Mouse (Mus musculus): ENCODE measurements around the gene Acsm2. TPM values are rescaled to one million over a fixed set of nuclear protein-coding genes. Genes with fewer than 3 reads are reported as not detected.
A peak's percentile ranks its signal among the peaks of the same experiment; 100 is the strongest.

Acsm2 gene
- polyA plus RNA-seq, 1 experiment from 2014 or later: 114 TPM

DNA sequence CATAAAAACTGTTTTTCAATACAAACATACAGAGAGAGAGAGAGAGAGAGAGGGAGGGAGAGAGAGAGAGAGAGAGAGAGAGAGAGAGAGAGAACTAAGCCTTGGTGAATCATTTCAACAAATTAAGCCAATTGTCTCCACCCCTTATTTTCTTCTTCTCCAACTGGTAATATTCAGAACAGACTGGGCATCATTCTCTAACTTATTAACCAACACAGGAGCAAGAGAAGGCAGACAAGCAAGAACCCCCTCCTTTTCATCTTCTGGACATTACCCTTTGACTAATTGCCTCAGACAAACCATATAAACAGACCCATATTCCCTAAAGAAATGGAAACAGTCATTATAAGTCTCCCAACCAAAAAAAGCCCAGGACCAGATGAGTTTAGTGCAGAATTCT, 84.6 kb downstream of the Acsm2 start:
- no peaks in the 10 kb centered on the region for H3K9me3 ChIP-seq (replicated peaks; ENCODE audit: low read length)
- ATAC-seq (replicated peaks; ENCODE audit: low FRiP score, low read depth) (no peak), DNase-seq (ENCODE audit: low spot score) (no peak)
- H3K4me3 ChIP-seq (replicated peaks; ENCODE audit: low read depth, low read length): no peak overlapping the region
- no peak overlapping the region for H3K4me2 ChIP-seq (ENCODE audit: low read length)
- no peak overlapping the region for H3K27ac ChIP-seq
- no peaks in the 10 kb centered on the region for H3K36me3 ChIP-seq (ENCODE audit: insufficient read depth, low read length)
- H3K9ac ChIP-seq (ENCODE audit: low read depth, low read length): no peak overlapping the region
- no peak for TF ChIP-seq CTCF (IDR thresholded peaks at IDR 0.05; ENCODE audit: low read depth)
- H3K4me1 ChIP-seq (replicated peaks; ENCODE audit: insufficient read depth, low read length): no peaks in the 10 kb centered on the region
- no peaks in the 10 kb centered on the region for H3K27me3 ChIP-seq (ENCODE audit: insufficient read depth, low read length)

DNA sequence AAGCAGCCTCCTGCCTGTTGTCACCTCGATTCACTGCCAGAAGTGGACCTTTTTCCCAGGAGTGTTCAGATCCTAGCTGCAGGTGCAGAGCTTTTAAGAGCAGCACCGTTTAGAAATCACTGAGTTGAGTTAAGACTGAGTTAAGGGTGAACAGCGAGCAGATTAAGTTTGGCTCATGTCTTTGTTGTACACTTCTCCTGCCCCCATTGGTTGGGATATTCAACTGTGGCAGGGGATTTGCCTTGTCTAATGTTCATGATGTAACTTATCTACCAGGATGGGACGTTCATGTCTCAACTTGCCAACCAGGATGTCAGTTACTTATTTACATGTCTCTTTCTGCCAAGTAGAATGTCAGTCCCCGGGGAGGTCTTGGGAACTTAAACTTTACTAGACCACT, 88.2 kb downstream of the Acsm2 start:
- no peaks in the 10 kb centered on the region for H3K4me1 ChIP-seq (replicated peaks; ENCODE audit: insufficient read depth, low read length)
- no peaks in the 10 kb centered on the region for H3K27me3 ChIP-seq (ENCODE audit: insufficient read depth, low read length)
- no peak for ATAC-seq (replicated peaks; ENCODE audit: low FRiP score, low read depth)
- peak; percentile 9 for DNase-seq (ENCODE audit: low spot score)
- no peaks in the 10 kb centered on the region for H3K36me3 ChIP-seq (ENCODE audit: insufficient read depth, low read length)
- no peak overlapping the region for H3K4me2 ChIP-seq (ENCODE audit: low read length)
- 64% methylated on average over 5 of the region's 5 CpGs for WGBS
- H3K9ac ChIP-seq (ENCODE audit: low read depth, low read length): no peak overlapping the region
- H3K4me3 ChIP-seq (replicated peaks; ENCODE audit: low read depth, low read length): no peak overlapping the region
- TF ChIP-seq CTCF (IDR thresholded peaks at IDR 0.05; ENCODE audit: low read depth): no peak
- no peak overlapping the region for H3K27ac ChIP-seq
- H3K9me3 ChIP-seq (replicated peaks; ENCODE audit: low read length): no peaks in the 10 kb centered on the region

Other genes starting within 250 kb of the Acsm2 start
- gene Gp2, start 95.1 kb upstream of the Acsm2 start, polyA plus RNA-seq (2015; fragmentation: Nextera tagmentation; extraction: Ambion mirVana): 0.51 and 0.64 TPM in 2 replicates
- gene Umod, start 75.1 kb upstream of the Acsm2 start, polyA plus RNA-seq (2015; fragmentation: Nextera tagmentation; extraction: Ambion mirVana): 131 and 133 TPM in 2 replicates
- gene Acsm5, start 34.9 kb upstream of the Acsm2 start, polyA plus RNA-seq (2015; fragmentation: Nextera tagmentation; extraction: Ambion mirVana): 5.0 and 6.6 TPM in 2 replicates
- 0.62 and 1.1 TPM in 2 replicates for gene Pdilt, start 30.9 kb upstream of the Acsm2 start, polyA plus RNA-seq (2015; fragmentation: Nextera tagmentation; extraction: Ambion mirVana)
- 32.7 and 36.6 TPM in 2 replicates for gene Acsm1, start 52.7 kb downstream of the Acsm2 start, polyA plus RNA-seq (2015; fragmentation: Nextera tagmentation; extraction: Ambion mirVana)
- not detected in 2 replicates for gene Acsm4, start 135.7 kb downstream of the Acsm2 start, polyA plus RNA-seq (2015; fragmentation: Nextera tagmentation; extraction: Ambion mirVana)
- gene Thumpd1, start 166.5 kb downstream of the Acsm2 start, polyA plus RNA-seq (2015; fragmentation: Nextera tagmentation; extraction: Ambion mirVana): 60.9 and 63.5 TPM in 2 replicates
- 0.82 and 0.99 TPM in 2 replicates for gene Acsm3, start 206.6 kb downstream of the Acsm2 start, polyA plus RNA-seq (2015; fragmentation: Nextera tagmentation; extraction: Ambion mirVana)
- gene Rexo5, start 239.7 kb downstream of the Acsm2 start, polyA plus RNA-seq (2015; fragmentation: Nextera tagmentation; extraction: Ambion mirVana): 8.5 and 13.0 TPM in 2 replicates
- 15.8 and 16.4 TPM in 2 replicates for gene Eri2, start 239.7 kb downstream of the Acsm2 start, polyA plus RNA-seq (2015; fragmentation: Nextera tagmentation; extraction: Ambion mirVana)

All from kidney, postnatal 0 days (tissue).